Mouse (Mus musculus): ENCODE data around the gene Dlst.

DNA sequence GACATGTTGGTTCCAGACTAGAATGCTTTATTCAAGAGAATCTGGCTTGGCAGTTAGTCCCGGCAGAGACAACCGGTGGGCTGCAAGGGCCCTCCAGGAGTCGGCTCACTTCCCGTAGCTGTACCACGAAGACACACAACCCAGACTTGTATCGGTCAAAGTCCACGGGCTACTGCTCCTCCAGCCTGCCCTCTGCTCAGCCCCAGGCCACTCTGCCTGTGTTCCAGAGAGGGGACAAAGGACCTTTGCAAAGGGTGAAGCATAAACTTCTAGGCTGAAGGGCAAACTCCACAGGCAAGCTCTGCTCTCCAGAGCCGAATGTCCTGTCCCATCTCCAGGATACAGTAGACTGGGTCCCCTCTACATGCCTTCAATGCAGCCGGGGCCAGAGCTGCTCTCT, 56.0 kb downstream of the Dlst start:
- TF ChIP-seq CTCF (IDR thresholded peaks at IDR 0.05; ENCODE audit: control insufficient read depth, insufficient read depth, insufficient replicate concordance, low read depth, low read length) (no peak), POLR2A (IDR thresholded peaks at IDR 0.05; ENCODE audit: control insufficient read depth, low read depth, low read length) (no peak)
